Mouse (Mus musculus) liver, postnatal 0 days (tissue): ENCODE measurements around the gene BC005624.

Experiments
- CTCF ChIP-seq: sonication (generic); IDR thresholded peaks from 2 replicates; pipeline ENCODE4 v1.5.1; 2016; ENCODE audit warnings: antibody characterized with exemption, low read depth
- EP300 ChIP-seq: IDR thresholded peaks from 2 replicates; pipeline ENCODE4 v1.6.1; 2016; ENCODE audit warnings: antibody characterized with exemption, low read depth, mild to moderate bottlenecking

- TF ChIP-seq CTCF (no peak), EP300 (no peak)
Observed at GRCm38 (mm10) chr2:31019011-31019410, 37.0 kb upstream of the BC005624 start.
